Mouse (Mus musculus): ENCODE results near the gene Nrn1l. TPM values are rescaled to one million over a fixed set of nuclear protein-coding genes. Genes with fewer than 3 reads are reported as not detected.
A peak's percentile ranks its signal among the peaks of the same experiment; 100 is the strongest.

Nrn1l gene
- polyA plus RNA-seq, 1 experiment from 2014 or later, result 0.62 TPM

DNA sequence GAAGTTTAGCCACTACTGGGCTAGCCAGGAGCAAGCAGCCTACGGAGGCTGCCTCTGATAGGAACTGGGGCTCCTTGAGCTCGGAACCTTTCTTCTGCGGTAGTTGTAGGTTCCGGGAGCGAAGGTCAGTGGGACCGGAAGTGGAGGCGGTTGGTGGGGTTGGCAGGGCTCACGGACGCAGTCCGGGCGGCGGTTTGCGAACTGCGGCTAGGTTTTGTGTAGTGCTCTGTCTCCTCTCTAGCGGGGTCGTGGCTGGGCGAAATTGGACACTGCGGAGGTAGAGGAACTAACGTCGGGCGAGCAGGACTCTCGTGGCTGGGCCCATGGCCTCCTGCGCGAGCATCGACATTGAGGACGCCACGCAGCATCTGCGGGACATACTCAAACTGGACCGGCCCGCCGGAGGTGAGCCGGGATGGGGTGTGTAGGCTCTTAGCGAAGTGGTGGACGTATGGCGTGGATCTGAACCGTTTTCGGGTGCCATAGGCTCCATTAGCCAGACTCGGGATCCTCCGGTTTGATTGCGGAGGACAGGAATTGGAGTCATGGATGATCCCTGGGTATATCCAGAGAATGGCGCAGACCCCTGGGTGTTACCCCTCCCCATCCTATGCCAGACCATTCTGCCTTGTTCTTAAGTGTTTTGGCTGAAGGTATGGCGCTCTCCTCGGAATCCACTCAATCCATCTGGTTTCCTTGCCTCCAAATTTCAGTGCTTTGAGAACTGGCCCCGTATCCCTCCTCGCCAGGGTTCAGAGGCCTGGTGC is 12.4 kb upstream of the Nrn1l start, which contains the start of gene Edc4:
Edc4 (plus strand) TSS at position 128 of the 767 bp plus-strand sequence.
- under 1% methylated on average over 45 of the region's 45 CpGs for WGBS
- Histone ChIP-seq H3K4me3 (ENCODE audit: low read length) (peak within 1 kb of the TSS; percentile 89), H3K36me3 (ENCODE audit: control insufficient read depth, insufficient read depth, low read length) (peaks cover 41% of the 10 kb centered on the region), H3K9me3 (ENCODE audit: control insufficient read depth, low read length) (no peaks in the 10 kb centered on the region), H3K9ac (ENCODE audit: low read length) (peak within 1 kb of the TSS; percentile 94), H3K4me2 (ENCODE audit: low read depth, low read length) (peak within 1 kb of the TSS; percentile 93), H3K27ac (ENCODE audit: low read length) (peak within 1 kb of the TSS; percentile 56), H3K4me1 (replicated peaks; ENCODE audit: control insufficient read depth, insufficient read depth, low read length) (peaks cover 13% of the 10 kb centered on the region), H3K27me3 (ENCODE audit: control insufficient read depth, insufficient read depth, low read depth, low read length) (no peaks in the 10 kb centered on the region)
- peak; percentile 90 for ATAC-seq (ENCODE audit: low read depth)

DNA sequence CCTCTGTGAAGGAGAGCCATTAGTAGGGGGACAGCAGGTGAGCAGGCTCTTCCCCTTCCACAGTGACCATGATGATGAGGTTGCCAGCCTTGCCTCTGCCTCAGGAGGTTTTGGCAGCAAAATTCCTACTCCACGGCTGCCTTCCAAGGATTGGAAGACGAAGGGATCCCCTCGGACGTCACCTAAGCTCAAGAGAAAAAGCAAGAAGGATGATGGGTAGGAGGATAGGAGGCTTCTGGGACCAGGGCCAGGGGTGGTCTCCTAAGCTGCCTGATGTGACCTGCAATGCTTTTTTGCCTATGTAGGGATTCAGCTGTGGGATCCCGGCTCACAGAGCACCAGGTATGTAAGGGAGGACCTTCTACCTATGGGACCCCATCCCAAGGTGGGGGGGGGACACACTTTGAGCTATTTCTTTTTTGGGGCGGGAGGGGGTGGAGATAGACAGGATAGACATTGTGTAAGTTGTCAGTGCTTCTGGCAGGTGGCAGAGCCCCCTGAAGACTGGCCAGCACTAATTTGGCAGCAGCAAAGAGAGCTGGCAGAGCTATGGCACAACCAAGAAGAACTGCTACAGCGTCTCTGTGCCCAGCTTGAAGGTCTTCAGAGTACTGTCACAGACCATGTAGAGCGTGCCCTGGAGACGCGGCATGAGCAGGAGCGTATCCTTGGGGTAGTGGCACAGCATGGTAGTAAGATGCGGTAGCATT is 3.5 kb upstream of the Nrn1l start:
- no peaks in the 10 kb centered on the region for H3K9me3 ChIP-seq (ENCODE audit: control insufficient read depth, low read length)
- no peak for ATAC-seq (ENCODE audit: low read depth)
- H3K4me1 ChIP-seq (replicated peaks; ENCODE audit: control insufficient read depth, insufficient read depth, low read length), result peaks cover 3% of the 10 kb centered on the region; the same call in 1 of the 2 replicates
- no peak overlapping the region for H3K27ac ChIP-seq (ENCODE audit: low read length)
- H3K4me3 ChIP-seq (ENCODE audit: low read length), result no peak overlapping the region
- H3K9ac ChIP-seq (ENCODE audit: low read length), result no peak overlapping the region
- H3K27me3 ChIP-seq (ENCODE audit: control insufficient read depth, insufficient read depth, low read depth, low read length), result no peaks in the 10 kb centered on the region
- peaks cover 62% of the 10 kb centered on the region for H3K36me3 ChIP-seq (ENCODE audit: control insufficient read depth, insufficient read depth, low read length)
- 89% methylated on average over 12 of the region's 12 CpGs for WGBS
- H3K4me2 ChIP-seq (ENCODE audit: low read depth, low read length), result no peak overlapping the region

DNA sequence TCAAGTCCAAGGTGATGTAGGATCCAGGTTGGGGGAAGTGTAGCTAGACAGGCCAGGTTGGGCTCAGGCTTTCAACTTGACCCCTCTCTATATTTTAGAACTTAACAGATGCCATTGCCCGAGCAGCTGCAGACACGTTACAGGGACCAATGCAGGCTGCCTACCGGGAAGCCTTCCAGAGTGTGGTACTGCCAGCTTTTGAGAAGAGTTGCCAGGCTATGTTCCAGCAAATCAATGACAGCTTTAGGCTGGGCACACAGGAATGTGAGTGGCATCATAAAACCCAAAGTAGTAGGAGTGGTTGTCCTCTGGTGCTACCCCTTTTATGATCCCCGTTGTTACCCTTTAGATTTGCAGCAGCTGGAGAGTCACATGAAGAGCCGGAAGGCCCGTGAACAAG is 2.5 kb upstream of the Nrn1l start:
- Histone ChIP-seq H3K4me1 (replicated peaks; ENCODE audit: control insufficient read depth, insufficient read depth, low read length) (peaks cover 3% of the 10 kb centered on the region; the same call in 1 of the 2 replicates), H3K9ac (ENCODE audit: low read length) (no peak overlapping the region), H3K36me3 (ENCODE audit: control insufficient read depth, insufficient read depth, low read length) (peaks cover 54% of the 10 kb centered on the region), H3K4me3 (ENCODE audit: low read length) (no peak overlapping the region), H3K27ac (ENCODE audit: low read length) (no peak overlapping the region), H3K27me3 (ENCODE audit: control insufficient read depth, insufficient read depth, low read depth, low read length) (no peaks in the 10 kb centered on the region), H3K9me3 (ENCODE audit: control insufficient read depth, low read length) (no peaks in the 10 kb centered on the region), H3K4me2 (ENCODE audit: low read depth, low read length) (no peak overlapping the region)
- 81% methylated on average over 6 of the region's 6 CpGs for WGBS
- no peak for ATAC-seq (ENCODE audit: low read depth)

DNA sequence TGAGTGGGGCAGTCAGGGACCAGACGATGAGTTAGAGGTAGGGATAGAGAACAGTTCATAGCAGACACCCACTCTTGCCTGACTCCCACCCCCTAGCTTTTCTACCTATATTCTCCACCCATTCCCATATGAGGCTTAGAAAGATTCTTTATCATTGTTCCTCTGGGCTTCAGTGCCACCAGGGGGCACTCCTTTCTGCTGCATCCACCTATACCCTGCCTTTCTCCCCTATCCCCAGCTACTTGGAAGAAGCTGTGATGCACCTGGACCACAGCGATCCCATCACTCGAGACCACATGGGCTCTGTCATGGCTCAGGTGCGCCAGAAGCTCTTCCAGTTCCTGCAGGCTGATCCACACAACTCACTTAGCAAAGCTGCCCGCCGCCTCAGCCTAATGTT is 935 bp upstream of the Nrn1l start:
- no peak for ATAC-seq (ENCODE audit: low read depth)
- Histone ChIP-seq H3K4me1 (replicated peaks; ENCODE audit: control insufficient read depth, insufficient read depth, low read length) (peaks cover 3% of the 10 kb centered on the region; the same call in 1 of the 2 replicates), H3K27me3 (ENCODE audit: control insufficient read depth, insufficient read depth, low read depth, low read length) (no peaks in the 10 kb centered on the region), H3K36me3 (ENCODE audit: control insufficient read depth, insufficient read depth, low read length) (peaks cover 40% of the 10 kb centered on the region), H3K9me3 (ENCODE audit: control insufficient read depth, low read length) (no peaks in the 10 kb centered on the region), H3K27ac (ENCODE audit: low read length) (no peak overlapping the region), H3K9ac (ENCODE audit: low read length) (no peak overlapping the region), H3K4me3 (ENCODE audit: low read length) (no peak overlapping the region), H3K4me2 (ENCODE audit: low read depth, low read length) (no peak overlapping the region)
- 81% methylated on average over 6 of the region's 6 CpGs for WGBS

DNA sequence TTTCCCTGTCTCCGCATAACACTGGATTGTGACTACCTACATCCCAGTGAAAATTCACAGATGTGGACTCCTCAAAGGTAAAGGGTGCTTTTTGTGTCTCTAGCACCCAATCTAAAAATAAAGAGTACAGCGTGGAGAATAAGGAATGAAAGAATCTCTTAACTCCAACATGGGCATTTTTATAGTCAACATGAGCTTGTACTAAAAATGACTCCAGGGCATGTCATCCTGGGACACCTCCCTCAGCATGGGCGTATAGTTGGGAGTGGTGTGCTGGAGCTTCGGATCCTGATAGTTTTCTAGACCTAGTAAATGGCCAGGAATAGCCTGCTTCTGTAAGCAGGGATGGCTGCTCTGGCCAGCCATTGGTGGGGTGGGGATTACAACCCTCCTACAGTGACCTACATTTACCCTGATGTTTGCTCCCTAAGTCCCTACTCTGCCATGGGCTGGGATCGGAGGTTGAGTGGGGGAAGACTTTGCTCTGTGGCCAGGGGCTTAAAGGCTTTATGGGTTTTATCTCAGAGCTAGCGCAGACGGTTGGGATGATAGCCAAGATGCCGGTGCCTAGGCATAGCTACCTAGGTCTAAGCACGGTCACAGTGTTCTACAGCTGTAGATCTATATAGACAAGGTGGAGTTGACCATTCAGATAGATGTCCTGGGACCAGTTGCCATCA is 4.6 kb downstream of the Nrn1l start:
- peaks cover 9% of the 10 kb centered on the region for H3K4me1 ChIP-seq (replicated peaks; ENCODE audit: control insufficient read depth, insufficient read depth, low read length)
- H3K27ac ChIP-seq (ENCODE audit: low read length), result no peak overlapping the region
- H3K9ac ChIP-seq (ENCODE audit: low read length), result 0 out of 2 replicates have a peak overlapping the region, but pooled peaks have one; percentile 4
- WGBS, result 79% methylated on average over 9 of the region's 9 CpGs
- no peak overlapping the region for H3K4me3 ChIP-seq (ENCODE audit: low read length)
- no peak overlapping the region for H3K4me2 ChIP-seq (ENCODE audit: low read depth, low read length)
- H3K36me3 ChIP-seq (ENCODE audit: control insufficient read depth, insufficient read depth, low read length), result no peaks in the 10 kb centered on the region; the same call in 1 of the 2 replicates
- no peak for ATAC-seq (ENCODE audit: low read depth)
- no peaks in the 10 kb centered on the region for H3K9me3 ChIP-seq (ENCODE audit: control insufficient read depth, low read length)
- no peaks in the 10 kb centered on the region for H3K27me3 ChIP-seq (ENCODE audit: control insufficient read depth, insufficient read depth, low read depth, low read length)

DNA sequence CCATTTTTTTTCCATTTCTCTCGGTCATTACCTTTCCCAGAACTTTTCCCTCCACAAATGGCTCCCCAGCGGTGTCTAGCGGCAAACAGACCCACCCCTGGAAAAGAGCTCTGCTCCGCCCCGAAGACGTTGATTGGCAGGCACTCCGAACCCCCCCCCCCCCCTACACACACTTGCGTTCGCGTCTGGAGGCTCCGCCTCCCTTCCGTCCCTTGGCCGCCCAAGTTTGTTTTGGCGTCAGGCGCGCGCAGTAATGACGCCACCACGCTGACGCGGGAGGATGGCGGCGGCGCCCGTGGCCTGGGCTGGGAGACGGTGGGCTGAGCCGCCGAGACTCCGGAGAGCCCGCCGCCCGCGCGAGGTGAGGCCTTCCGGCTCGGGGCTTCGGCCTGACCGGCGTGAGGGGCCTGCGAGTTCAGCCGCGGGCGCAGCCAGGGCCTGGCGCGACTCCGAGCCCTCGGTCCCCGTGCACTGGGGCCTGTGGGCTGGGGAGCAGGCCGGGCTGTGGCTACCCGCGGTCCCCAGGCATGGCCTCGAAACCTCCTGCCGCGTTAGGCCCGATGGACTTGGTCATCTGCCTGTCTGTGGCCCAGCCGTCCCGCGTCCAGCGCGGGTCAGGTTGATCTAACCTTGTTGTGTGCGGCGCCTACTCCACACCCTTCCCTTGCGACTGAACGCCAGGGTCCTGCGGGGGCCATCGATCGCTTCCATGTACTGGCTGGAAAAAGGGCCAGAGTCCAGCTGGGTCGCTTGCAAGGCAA is 7.0 kb downstream of the Nrn1l start, which contains the start of gene Pskh1:
Pskh1 (plus strand) TSS at position 262 of the 761 bp plus-strand sequence.
- peak within 1 kb of the TSS; percentile 97 for H3K9ac ChIP-seq (ENCODE audit: low read length)
- WGBS, result 0% methylated on average over 68 of the region's 68 CpGs
- peaks cover 7% of the 10 kb centered on the region for H3K4me1 ChIP-seq (replicated peaks; ENCODE audit: control insufficient read depth, insufficient read depth, low read length)
- peak within 1 kb of the TSS; percentile 85 for H3K27ac ChIP-seq (ENCODE audit: low read length)
- H3K9me3 ChIP-seq (ENCODE audit: control insufficient read depth, low read length), result no peaks in the 10 kb centered on the region
- ATAC-seq (ENCODE audit: low read depth), result peak; percentile 98
- peak within 1 kb of the TSS; percentile 79 for H3K4me2 ChIP-seq (ENCODE audit: low read depth, low read length)
- H3K27me3 ChIP-seq (ENCODE audit: control insufficient read depth, insufficient read depth, low read depth, low read length), result no peaks in the 10 kb centered on the region
- H3K4me3 ChIP-seq (ENCODE audit: low read length), result peak within 1 kb of the TSS; percentile 85
- H3K36me3 ChIP-seq (ENCODE audit: control insufficient read depth, insufficient read depth, low read length), result 0 out of 2 replicates have a peak, but pooled peaks cover 2% of the 10 kb centered on the region

DNA sequence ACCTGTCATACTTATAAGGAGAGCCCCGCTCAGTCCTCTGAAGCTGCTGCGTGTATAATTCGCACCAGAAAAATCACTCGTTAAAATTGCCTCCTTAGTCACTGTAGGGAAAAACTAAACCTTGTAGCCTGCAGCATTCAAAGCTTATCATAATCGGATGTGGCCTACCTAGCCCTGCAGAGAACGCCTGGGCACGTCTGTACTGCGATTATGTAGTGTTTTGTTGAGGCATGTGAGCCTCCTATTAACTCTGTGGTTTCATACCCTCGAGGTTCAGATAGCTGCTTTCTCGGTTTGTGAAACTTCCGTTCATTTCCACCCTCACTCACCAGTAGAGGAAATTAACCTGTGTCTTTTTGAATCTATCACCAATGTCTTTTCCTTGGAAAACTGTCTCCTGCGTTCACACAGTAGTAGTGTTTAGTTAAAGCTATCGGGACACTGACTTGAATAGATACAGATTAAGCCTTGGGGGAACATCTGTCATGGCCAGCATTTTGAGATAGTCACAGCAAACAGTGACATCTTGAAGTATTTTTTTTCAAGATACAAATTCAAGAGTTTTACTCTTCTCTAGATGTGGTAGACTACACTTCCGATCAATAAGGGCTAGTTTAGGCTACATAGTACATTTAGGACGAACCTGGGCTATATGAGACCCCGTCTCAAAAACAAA is 7.7 kb downstream of the Nrn1l start:
- H3K36me3 ChIP-seq (ENCODE audit: control insufficient read depth, insufficient read depth, low read length), result 0 out of 2 replicates have a peak, but pooled peaks cover 2% of the 10 kb centered on the region
- H3K9me3 ChIP-seq (ENCODE audit: control insufficient read depth, low read length), result no peaks in the 10 kb centered on the region
- peak overlapping the region; percentile 85 for H3K4me3 ChIP-seq (ENCODE audit: low read length)
- peak overlapping the region; percentile 85 for H3K27ac ChIP-seq (ENCODE audit: low read length)
- 28% methylated on average over 16 of the region's 16 CpGs for WGBS
- peaks cover 7% of the 10 kb centered on the region for H3K4me1 ChIP-seq (replicated peaks; ENCODE audit: control insufficient read depth, insufficient read depth, low read length)
- H3K27me3 ChIP-seq (ENCODE audit: control insufficient read depth, insufficient read depth, low read depth, low read length), result no peaks in the 10 kb centered on the region
- peak overlapping the region; percentile 79 for H3K4me2 ChIP-seq (ENCODE audit: low read depth, low read length)
- no peak for ATAC-seq (ENCODE audit: low read depth)
- peak overlapping the region; percentile 97 for H3K9ac ChIP-seq (ENCODE audit: low read length)

DNA sequence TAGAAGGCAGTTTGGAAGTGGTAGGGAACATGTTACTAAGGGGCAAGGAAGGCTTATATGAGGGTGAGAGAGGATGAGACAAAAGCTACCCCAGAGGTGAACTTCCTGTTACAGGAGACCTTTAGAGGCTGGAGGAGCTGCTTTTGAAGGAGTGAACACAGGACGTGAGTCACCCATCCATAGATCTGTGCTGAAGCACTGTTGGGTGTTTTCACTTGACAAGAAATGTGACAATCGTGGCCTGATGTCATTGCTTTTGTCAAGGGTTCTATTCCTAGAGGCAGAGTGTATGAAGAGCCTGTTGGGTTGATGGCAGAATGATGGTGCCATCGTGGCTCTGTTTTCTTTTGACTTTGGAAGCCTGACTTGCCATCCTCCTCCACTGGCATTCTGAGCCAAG is 26.0 kb downstream of the Nrn1l start:
- WGBS, result 80% methylated on average over 3 of the region's 3 CpGs
- no peaks in the 10 kb centered on the region for H3K27me3 ChIP-seq (ENCODE audit: control insufficient read depth, insufficient read depth, low read depth, low read length)
- no peak for ATAC-seq (ENCODE audit: low read depth)

More for the DNA sequence above, 26.0 kb downstream of the Nrn1l start:
- no peak overlapping the region for H3K9ac ChIP-seq (ENCODE audit: low read length)
- no peak overlapping the region for H3K27ac ChIP-seq (ENCODE audit: low read length)
- H3K4me3 ChIP-seq (ENCODE audit: low read length), result no peak overlapping the region
- H3K36me3 ChIP-seq (ENCODE audit: control insufficient read depth, insufficient read depth, low read length), result peaks cover 9% of the 10 kb centered on the region; the same call in 1 of the 2 replicates
- H3K9me3 ChIP-seq (ENCODE audit: control insufficient read depth, low read length), result no peaks in the 10 kb centered on the region
- no peaks in the 10 kb centered on the region for H3K4me1 ChIP-seq (replicated peaks; ENCODE audit: control insufficient read depth, insufficient read depth, low read length)
- no peak overlapping the region for H3K4me2 ChIP-seq (ENCODE audit: low read depth, low read length)
